Mouse (Mus musculus): ENCODE data around the gene Asdurf. TPM values are rescaled to one million over a fixed set of nuclear protein-coding genes. Genes with fewer than 3 reads are reported as not detected.
"Not testable (repeated sequence)": the region's sequence is repeated elsewhere in the genome, so short reads cannot be mapped to it uniquely, and the experiment has no call there.

Gene Asdurf
- polyA plus RNA-seq (2015; fragmentation: Nextera tagmentation; extraction: Ambion mirVana), result 10.0 and 25.3 TPM in 2 replicates

- Histone ChIP-seq H3K36me3 (peaks cover 24% of the 10 kb centered on the region), H3K9me3 (no peaks in the 10 kb centered on the region; the same call in 1 of the 2 replicates), H3K4me1 (peaks cover 8% of the 10 kb centered on the region), H3K4me3 (peak within 1 kb of the TSS; percentile 84), H3K27me3 (no peaks in the 10 kb centered on the region), H3K9ac (peak within 1 kb of the TSS; percentile 93), H3K4me2 (peak within 1 kb of the TSS; percentile 58), H3K27ac (peak within 1 kb of the TSS; percentile 87)
- under 1% methylated on average over 44 of the region's 44 CpGs for WGBS
- ATAC-seq (ENCODE audit: insufficient number of reproducible peaks, insufficient read depth, low FRiP score, low TSS enrichment, low read depth), result peak; percentile 100
Measured at GRCm38 (mm10) chr1:53352327-53353261, at the start of gene Asdurf, which contains the start of the genes Gm28551 and Asnsd1. TSS of gene Asdurf (minus strand) at chr1:53352619. TSS of gene Gm28551 (minus strand) at chr1:53352667. TSS of gene Asnsd1 (minus strand) at chr1:53352752.

DNA sequence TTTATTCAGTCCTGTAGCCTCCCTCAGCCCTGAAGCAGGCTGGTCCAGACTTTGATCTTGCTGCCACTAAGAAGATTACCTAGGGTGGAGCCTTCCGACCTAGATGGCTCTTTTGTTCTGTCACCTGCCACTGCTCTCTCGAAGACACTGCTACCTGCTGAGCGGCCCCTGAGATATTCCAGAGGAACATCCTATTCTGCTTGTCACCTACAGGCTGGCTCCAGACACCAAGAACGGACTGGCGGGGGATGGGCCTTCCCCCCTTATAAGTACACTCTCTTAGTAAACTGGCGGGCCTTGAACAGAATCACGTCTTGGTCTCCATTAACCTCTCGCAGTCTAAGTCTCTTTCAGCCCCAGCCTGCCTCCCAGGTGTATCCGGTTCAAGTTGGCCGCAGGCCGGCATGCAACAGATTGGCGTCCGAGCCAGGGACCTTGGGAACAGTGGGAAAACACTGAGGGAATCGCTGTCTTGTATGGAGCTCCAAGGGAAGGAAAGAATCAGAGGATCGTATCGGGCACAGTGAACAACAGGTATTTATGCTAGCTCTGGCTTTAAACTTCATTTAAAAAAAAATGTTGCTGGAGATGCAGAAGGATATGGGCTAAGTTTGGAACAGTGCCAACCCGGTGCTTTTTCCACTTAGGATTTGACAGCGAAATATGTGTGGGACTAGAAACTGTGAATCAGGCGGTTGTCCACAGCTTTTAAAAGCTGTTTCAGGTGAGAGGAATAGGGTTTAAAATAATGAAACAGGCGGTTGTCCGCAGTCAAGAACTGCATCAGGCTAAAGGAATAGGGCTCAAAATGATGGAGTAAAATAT lies 41.7 kb upstream of the Asdurf start:
- 25% methylated on average over 21 of the region's 21 CpGs for WGBS
- not testable (repeated sequence) for ATAC-seq (ENCODE audit: insufficient number of reproducible peaks, insufficient read depth, low FRiP score, low TSS enrichment, low read depth); H3K27me3 ChIP-seq; H3K27ac ChIP-seq; H3K4me3 ChIP-seq; H3K36me3 ChIP-seq; H3K9me3 ChIP-seq; H3K4me1 ChIP-seq
- Histone ChIP-seq H3K4me2 (peak overlapping the region; percentile 51), H3K9ac (peak overlapping the region; percentile 36; the same call in 1 of the 2 replicates)

DNA sequence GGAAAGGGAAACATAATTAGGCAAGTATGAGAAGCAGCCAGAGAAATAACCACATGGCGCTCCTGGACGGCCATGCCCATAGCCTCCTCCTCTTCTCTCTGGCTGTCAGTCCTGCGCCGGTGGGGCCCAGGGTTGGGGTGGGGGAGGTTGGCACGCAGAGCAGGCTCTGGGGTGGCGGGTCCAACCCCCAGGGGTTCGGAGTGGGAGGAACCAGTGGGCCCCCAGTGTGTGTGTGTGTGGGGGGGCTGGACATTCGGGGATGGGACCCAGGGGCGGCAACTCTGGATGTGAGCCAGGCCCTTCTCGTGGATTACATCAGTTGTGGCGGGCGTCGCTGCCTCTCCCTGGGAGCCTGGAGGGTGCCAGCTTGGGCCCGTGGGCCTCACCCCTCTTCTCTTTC lies 36.3 kb upstream of the Asdurf start:
- 92% methylated on average over 11 of the region's 14 CpGs for WGBS
- Histone ChIP-seq H3K36me3 (no peaks in the 10 kb centered on the region), H3K4me2 (no peak overlapping the region), H3K27ac (no peak overlapping the region), H3K9ac (no peak overlapping the region), H3K27me3 (no peaks in the 10 kb centered on the region), H3K4me3 (no peak overlapping the region), H3K4me1 (no peaks in the 10 kb centered on the region), H3K9me3 (no peaks in the 10 kb centered on the region)
- 0 out of 2 replicates have a peak, but pooled peaks have one; percentile 26 for ATAC-seq (ENCODE audit: insufficient number of reproducible peaks, insufficient read depth, low FRiP score, low TSS enrichment, low read depth)

- H3K4me3 ChIP-seq, result no peak overlapping the region
- 71% methylated on average over 6 of the region's 6 CpGs for WGBS
- no peaks in the 10 kb centered on the region for H3K36me3 ChIP-seq
- ATAC-seq (ENCODE audit: insufficient number of reproducible peaks, insufficient read depth, low FRiP score, low TSS enrichment, low read depth), result no peak
- H3K4me1 ChIP-seq, result no peaks in the 10 kb centered on the region
- H3K9ac ChIP-seq, result no peak overlapping the region
- no peak overlapping the region for H3K27ac ChIP-seq
- H3K9me3 ChIP-seq, result no peaks in the 10 kb centered on the region
- no peak overlapping the region for H3K4me2 ChIP-seq
- no peaks in the 10 kb centered on the region for H3K27me3 ChIP-seq
Measured at GRCm38 (mm10) chr1:53384085-53384688, 31.8 kb upstream of the Asdurf start.

DNA sequence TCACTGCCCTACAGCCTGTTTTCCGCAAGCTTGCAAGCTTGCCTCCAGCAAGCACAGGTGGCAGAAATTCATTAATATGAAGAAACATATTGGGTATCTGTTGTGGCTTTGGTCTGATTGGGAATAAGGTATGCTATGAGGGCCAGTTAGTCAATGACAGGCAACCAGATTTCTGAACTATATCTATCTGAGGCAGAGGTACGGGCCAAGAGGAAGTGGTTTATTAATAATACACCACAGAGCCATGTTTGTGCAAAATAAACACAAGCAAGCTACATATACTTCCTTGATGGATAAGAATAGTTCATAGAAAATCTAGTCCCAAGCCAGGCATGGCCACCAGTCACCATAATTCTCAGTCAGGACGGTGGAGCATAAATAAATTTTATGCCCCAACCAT lies 25.3 kb upstream of the Asdurf start:
- no peaks in the 10 kb centered on the region for H3K27me3 ChIP-seq
- H3K9me3 ChIP-seq, result no peaks in the 10 kb centered on the region
- no peak for ATAC-seq (ENCODE audit: insufficient number of reproducible peaks, insufficient read depth, low FRiP score, low TSS enrichment, low read depth)
- no peaks in the 10 kb centered on the region for H3K36me3 ChIP-seq
- H3K4me2 ChIP-seq, result no peak overlapping the region
- WGBS, result 70% methylated on average over 3 of the region's 3 CpGs
- H3K4me3 ChIP-seq, result no peak overlapping the region
- no peaks in the 10 kb centered on the region for H3K4me1 ChIP-seq
- no peak overlapping the region for H3K9ac ChIP-seq
- no peak overlapping the region for H3K27ac ChIP-seq

- H3K4me1 ChIP-seq; H3K4me2 ChIP-seq; H3K9me3 ChIP-seq; ATAC-seq (ENCODE audit: insufficient number of reproducible peaks, insufficient read depth, low FRiP score, low TSS enrichment, low read depth); H3K27ac ChIP-seq; H3K9ac ChIP-seq; H3K27me3 ChIP-seq; H3K4me3 ChIP-seq; H3K36me3 ChIP-seq: not testable (repeated sequence)
- 89% methylated on average over 2 of the region's 2 CpGs for WGBS
Measured at GRCm38 (mm10) chr1:53375965-53376364, 23.5 kb upstream of the Asdurf start.

DNA sequence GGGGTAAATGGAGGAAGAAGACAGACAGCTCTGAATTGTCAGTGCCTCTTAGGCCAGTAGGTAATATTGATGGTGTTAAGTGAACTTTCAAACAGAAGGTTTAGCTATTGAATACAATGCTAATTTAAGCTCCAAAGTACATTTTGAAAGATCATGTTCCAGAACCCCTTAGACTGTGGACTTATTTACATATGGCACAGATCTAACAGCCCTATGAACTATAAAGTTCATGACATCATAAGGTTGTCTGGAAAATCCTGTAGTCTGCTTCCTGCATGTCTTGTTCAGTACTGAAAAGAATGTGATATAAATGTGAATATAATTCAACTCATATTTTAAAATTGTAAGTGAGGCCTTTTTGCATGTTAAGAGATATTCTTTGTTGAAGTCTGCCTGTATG lies 6.6 kb upstream of the Asdurf start:
- no peak for ATAC-seq (ENCODE audit: insufficient number of reproducible peaks, insufficient read depth, low FRiP score, low TSS enrichment, low read depth)
- Histone ChIP-seq H3K4me2 (no peak overlapping the region), H3K4me1 (no peaks in the 10 kb centered on the region), H3K27ac (no peak overlapping the region), H3K9ac (no peak overlapping the region), H3K4me3 (no peak overlapping the region), H3K36me3 (no peaks in the 10 kb centered on the region), H3K27me3 (no peaks in the 10 kb centered on the region), H3K9me3 (no peaks in the 10 kb centered on the region; the same call in 1 of the 2 replicates)

GRCm38 (mm10) chr1:53341071-53341470 lies 11.3 kb downstream of the Asdurf start:
- Histone ChIP-seq H3K9me3 (peaks cover 12% of the 10 kb centered on the region), H3K36me3 (peaks cover 52% of the 10 kb centered on the region), H3K27ac (no peak overlapping the region), H3K4me2 (no peak overlapping the region), H3K4me1 (no peaks in the 10 kb centered on the region), H3K4me3 (no peak overlapping the region), H3K9ac (no peak overlapping the region), H3K27me3 (no peaks in the 10 kb centered on the region)
- WGBS, result 96% methylated on average over 2 of the region's 2 CpGs
- no peak for ATAC-seq (ENCODE audit: insufficient number of reproducible peaks, insufficient read depth, low FRiP score, low TSS enrichment, low read depth)

GRCm38 (mm10) chr1:53337403-53337802 lies 15.0 kb downstream of the Asdurf start:
- not testable (repeated sequence) for H3K9ac ChIP-seq; H3K4me2 ChIP-seq; H3K27ac ChIP-seq; H3K4me1 ChIP-seq; H3K4me3 ChIP-seq; ATAC-seq (ENCODE audit: insufficient number of reproducible peaks, insufficient read depth, low FRiP score, low TSS enrichment, low read depth); H3K27me3 ChIP-seq
- Histone ChIP-seq H3K9me3 (peaks cover 12% of the 10 kb centered on the region), H3K36me3 (peaks cover 23% of the 10 kb centered on the region)
- 76% methylated on average over 2 of the region's 2 CpGs for WGBS

DNA sequence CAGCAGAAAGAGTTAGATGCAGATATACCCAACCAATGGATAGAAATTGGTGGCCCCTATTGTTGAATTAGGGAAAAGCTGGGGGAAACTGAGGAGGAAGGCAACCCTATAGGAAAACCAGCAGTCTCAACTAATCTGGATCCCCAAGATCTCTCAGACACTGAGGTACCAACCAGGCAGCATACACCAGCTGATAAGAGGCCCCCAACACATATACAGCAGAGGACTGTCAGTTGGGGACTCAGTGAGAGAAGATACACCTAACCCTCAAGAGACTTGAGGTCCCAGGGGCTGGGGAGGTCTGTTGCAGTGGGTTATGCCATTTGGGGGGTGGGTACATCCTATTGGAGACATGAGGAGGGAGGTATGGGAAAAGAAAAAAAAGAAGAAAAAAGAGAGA lies 17.0 kb downstream of the Asdurf start:
- no peaks in the 10 kb centered on the region for H3K4me1 ChIP-seq
- H3K27ac ChIP-seq, result no peak overlapping the region
- no peak overlapping the region for H3K4me3 ChIP-seq
- no peaks in the 10 kb centered on the region for H3K27me3 ChIP-seq
- H3K36me3 ChIP-seq, result peaks cover 3% of the 10 kb centered on the region
- H3K9me3 ChIP-seq, result no peaks in the 10 kb centered on the region
- ATAC-seq (ENCODE audit: insufficient number of reproducible peaks, insufficient read depth, low FRiP score, low TSS enrichment, low read depth), result no peak
- no peak overlapping the region for H3K4me2 ChIP-seq
- H3K9ac ChIP-seq, result no peak overlapping the region

GRCm38 (mm10) chr1:53333527-53333926 lies 18.9 kb downstream of the Asdurf start:
- not testable (repeated sequence) for H3K36me3 ChIP-seq; H3K9me3 ChIP-seq; H3K27me3 ChIP-seq; H3K4me1 ChIP-seq; H3K9ac ChIP-seq; H3K4me2 ChIP-seq; H3K4me3 ChIP-seq; ATAC-seq (ENCODE audit: insufficient number of reproducible peaks, insufficient read depth, low FRiP score, low TSS enrichment, low read depth); H3K27ac ChIP-seq
- 79% methylated on average over 5 of the region's 5 CpGs for WGBS
